Mouse (Mus musculus): ENCODE measurements at regions not wholly inside any gene's neighbourhood (a gene's known extent, or its start where the extent isn't known, plus 50 kb on each side); places are given as distances from the start of the nearest gene placed in this dataset.

- TF ChIP-seq CTCF (IDR thresholded peaks at IDR 0.05; ENCODE audit: control insufficient read depth, insufficient read depth, insufficient replicate concordance, low read depth, low read length), result no peak
- no peak for TF ChIP-seq POLR2A (IDR thresholded peaks at IDR 0.05; ENCODE audit: control insufficient read depth, low read depth, low read length)
- H3K4me3 ChIP-seq (ENCODE audit: control insufficient read depth, low read depth, low read length), result no peak overlapping the region
Measured at GRCm38 (mm10) chr3:148048247-148048646, 942.1 kb downstream of the Adgrl2 start.

GRCm38 (mm10) chr3:148032532-148032931, 957.8 kb downstream of the Adgrl2 start:
- Histone ChIP-seq H3K4me1 (ENCODE audit: control insufficient read depth, insufficient read depth, low read length) (no peaks in the 10 kb centered on the region), H3K4me3 (ENCODE audit: control insufficient read depth, low read depth, low read length) (no peak overlapping the region), H3K36me3 (ENCODE audit: control insufficient read depth, insufficient read depth, low read length) (no peaks in the 10 kb centered on the region), H3K27me3 (ENCODE audit: control insufficient read depth, insufficient read depth, low read length) (no peaks in the 10 kb centered on the region), H3K27ac (ENCODE audit: control insufficient read depth, insufficient read depth, low read depth, low read length) (no peak overlapping the region)
- TF ChIP-seq POLR2A (IDR thresholded peaks at IDR 0.05; ENCODE audit: control insufficient read depth, low read depth, low read length) (no peak), CTCF (IDR thresholded peaks at IDR 0.05; ENCODE audit: control insufficient read depth, insufficient read depth, insufficient replicate concordance, low read depth, low read length) (no peak)

More at GRCm38 (mm10) chr3:148048247-148048646, 942.1 kb downstream of the Adgrl2 start:
- Histone ChIP-seq H3K4me1 (ENCODE audit: control insufficient read depth, insufficient read depth, low read length) (no peaks in the 10 kb centered on the region), H3K27me3 (ENCODE audit: control insufficient read depth, insufficient read depth, low read length) (no peaks in the 10 kb centered on the region), H3K27ac (ENCODE audit: control insufficient read depth, insufficient read depth, low read depth, low read length) (no peak overlapping the region), H3K36me3 (ENCODE audit: control insufficient read depth, insufficient read depth, low read length) (no peaks in the 10 kb centered on the region)

DNA sequence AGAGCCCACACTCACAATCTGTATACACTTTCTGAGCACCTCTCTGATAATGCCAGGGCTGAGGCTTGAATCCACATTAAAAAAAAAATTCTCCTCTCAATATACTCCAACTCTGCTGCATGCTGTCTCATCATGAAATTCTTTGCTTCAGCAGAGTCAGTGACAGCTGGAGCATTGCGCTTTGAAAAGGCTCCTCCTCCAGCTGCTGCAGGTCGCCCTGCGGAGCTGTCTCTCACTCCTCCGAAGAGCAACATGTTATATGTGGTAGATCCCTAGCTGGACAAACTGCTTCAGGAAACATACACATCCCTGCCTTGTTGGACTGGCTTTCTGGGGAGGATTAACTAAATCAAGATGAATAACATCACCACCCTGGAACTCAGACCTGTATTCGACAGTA, 984.5 kb downstream of the Adgrl2 start:
- Histone ChIP-seq H3K36me3 (ENCODE audit: control insufficient read depth, insufficient read depth, low read length) (no peaks in the 10 kb centered on the region), H3K4me3 (ENCODE audit: control insufficient read depth, low read depth, low read length) (no peak overlapping the region), H3K27me3 (ENCODE audit: control insufficient read depth, insufficient read depth, low read length) (no peaks in the 10 kb centered on the region), H3K4me1 (ENCODE audit: control insufficient read depth, insufficient read depth, low read length) (no peaks in the 10 kb centered on the region), H3K27ac (ENCODE audit: control insufficient read depth, insufficient read depth, low read depth, low read length) (no peak overlapping the region)
- TF ChIP-seq CTCF (IDR thresholded peaks at IDR 0.05; ENCODE audit: control insufficient read depth, insufficient read depth, insufficient replicate concordance, low read depth, low read length) (no peak), POLR2A (IDR thresholded peaks at IDR 0.05; ENCODE audit: control insufficient read depth, low read depth, low read length) (no peak)

DNA sequence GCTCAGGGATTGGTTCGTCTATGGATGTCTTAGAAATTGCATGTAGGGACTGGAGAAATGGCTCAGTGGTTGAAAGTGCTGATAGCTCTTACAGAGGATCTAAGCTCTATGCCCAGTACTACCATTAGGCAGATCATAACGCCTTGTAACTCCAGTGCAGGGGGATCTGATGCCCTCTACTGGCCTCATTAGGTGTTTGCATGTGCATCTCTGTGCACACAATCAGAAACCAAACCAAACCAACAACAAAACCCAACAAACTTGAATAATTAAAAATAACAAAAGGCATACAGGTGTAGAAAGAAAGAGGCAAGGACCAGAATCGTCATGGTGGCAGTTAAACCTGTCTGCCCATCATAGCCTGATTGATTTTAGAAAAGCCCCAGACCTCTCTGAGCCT, 986.3 kb downstream of the Adgrl2 start:
- no peaks in the 10 kb centered on the region for H3K27me3 ChIP-seq (ENCODE audit: control insufficient read depth, insufficient read depth, low read length)
- no peak overlapping the region for H3K27ac ChIP-seq (ENCODE audit: control insufficient read depth, insufficient read depth, low read depth, low read length)
- no peaks in the 10 kb centered on the region for H3K36me3 ChIP-seq (ENCODE audit: control insufficient read depth, insufficient read depth, low read length)
- H3K4me3 ChIP-seq (ENCODE audit: control insufficient read depth, low read depth, low read length), result no peak overlapping the region
- no peaks in the 10 kb centered on the region for H3K4me1 ChIP-seq (ENCODE audit: control insufficient read depth, insufficient read depth, low read length)
- no peak for TF ChIP-seq CTCF (IDR thresholded peaks at IDR 0.05; ENCODE audit: control insufficient read depth, insufficient read depth, insufficient replicate concordance, low read depth, low read length)
- no peak for TF ChIP-seq POLR2A (IDR thresholded peaks at IDR 0.05; ENCODE audit: control insufficient read depth, low read depth, low read length)

DNA sequence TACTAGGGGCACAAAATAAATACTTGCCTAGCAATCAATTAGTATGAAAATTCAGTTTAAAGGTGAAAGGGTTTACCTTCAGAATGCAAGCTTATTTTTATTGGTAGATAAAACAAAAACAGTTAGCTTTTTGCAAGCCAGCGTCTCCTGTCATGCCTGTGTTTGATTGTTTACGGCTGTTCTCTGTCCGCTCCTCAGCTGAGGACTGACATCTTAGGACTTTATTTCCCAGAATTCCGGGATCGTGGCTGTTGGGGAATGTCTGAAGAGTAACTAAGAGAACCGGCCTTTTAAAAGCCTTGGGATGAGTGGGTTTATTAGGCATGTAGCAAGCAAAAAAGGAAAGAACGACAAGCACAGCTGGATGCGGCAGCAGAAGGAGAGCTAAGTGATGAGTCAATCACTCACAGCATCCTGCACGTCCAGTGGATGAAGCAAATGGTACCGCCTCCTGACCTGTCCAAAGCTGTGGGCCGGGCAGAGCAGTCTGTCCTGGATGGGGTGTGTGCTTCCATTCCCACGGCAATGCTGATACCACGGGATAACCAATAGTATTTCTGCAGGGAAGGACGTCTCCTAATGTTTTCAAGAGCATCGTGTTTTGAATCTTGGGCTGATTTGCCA, 990.9 kb downstream of the Adgrl2 start:
- Histone ChIP-seq H3K27ac (ENCODE audit: control insufficient read depth, insufficient read depth, low read depth, low read length) (no peak overlapping the region), H3K36me3 (ENCODE audit: control insufficient read depth, insufficient read depth, low read length) (no peaks in the 10 kb centered on the region), H3K27me3 (ENCODE audit: control insufficient read depth, insufficient read depth, low read length) (no peaks in the 10 kb centered on the region), H3K4me3 (ENCODE audit: control insufficient read depth, low read depth, low read length) (no peak overlapping the region), H3K4me1 (ENCODE audit: control insufficient read depth, insufficient read depth, low read length) (no peaks in the 10 kb centered on the region)
- no peak for TF ChIP-seq CTCF (IDR thresholded peaks at IDR 0.05; ENCODE audit: control insufficient read depth, insufficient read depth, insufficient replicate concordance, low read depth, low read length)
- TF ChIP-seq POLR2A (IDR thresholded peaks at IDR 0.05; ENCODE audit: control insufficient read depth, low read depth, low read length), result no peak

DNA sequence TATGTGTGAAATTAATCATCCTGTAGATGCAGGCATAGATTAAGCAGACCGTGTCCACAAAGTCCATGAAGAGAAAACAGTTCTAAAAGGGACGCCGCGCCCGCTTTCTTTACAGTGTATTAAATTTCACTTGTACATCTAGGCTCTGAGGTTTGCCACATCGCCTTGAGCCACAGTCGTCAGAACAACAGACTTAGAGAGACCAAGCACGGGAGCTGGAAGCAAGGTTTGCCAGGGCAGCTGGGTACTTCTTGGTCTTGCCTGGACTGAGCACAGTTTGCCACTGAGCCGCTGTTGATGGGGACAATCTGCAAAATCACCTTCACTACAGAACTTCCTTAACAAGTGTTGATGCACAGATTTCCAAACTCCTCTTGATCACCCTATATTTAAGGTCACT, 998.6 kb downstream of the Adgrl2 start:
- no peak overlapping the region for H3K4me3 ChIP-seq (ENCODE audit: control insufficient read depth, low read depth, low read length)
- H3K27me3 ChIP-seq (ENCODE audit: control insufficient read depth, insufficient read depth, low read length), result no peaks in the 10 kb centered on the region
- H3K36me3 ChIP-seq (ENCODE audit: control insufficient read depth, insufficient read depth, low read length), result no peaks in the 10 kb centered on the region
- H3K4me1 ChIP-seq (ENCODE audit: control insufficient read depth, insufficient read depth, low read length), result no peaks in the 10 kb centered on the region
- no peak for TF ChIP-seq POLR2A (IDR thresholded peaks at IDR 0.05; ENCODE audit: control insufficient read depth, low read depth, low read length)
- no peak for TF ChIP-seq CTCF (IDR thresholded peaks at IDR 0.05; ENCODE audit: control insufficient read depth, insufficient read depth, insufficient replicate concordance, low read depth, low read length)
- no peak overlapping the region for H3K27ac ChIP-seq (ENCODE audit: control insufficient read depth, insufficient read depth, low read depth, low read length)

DNA sequence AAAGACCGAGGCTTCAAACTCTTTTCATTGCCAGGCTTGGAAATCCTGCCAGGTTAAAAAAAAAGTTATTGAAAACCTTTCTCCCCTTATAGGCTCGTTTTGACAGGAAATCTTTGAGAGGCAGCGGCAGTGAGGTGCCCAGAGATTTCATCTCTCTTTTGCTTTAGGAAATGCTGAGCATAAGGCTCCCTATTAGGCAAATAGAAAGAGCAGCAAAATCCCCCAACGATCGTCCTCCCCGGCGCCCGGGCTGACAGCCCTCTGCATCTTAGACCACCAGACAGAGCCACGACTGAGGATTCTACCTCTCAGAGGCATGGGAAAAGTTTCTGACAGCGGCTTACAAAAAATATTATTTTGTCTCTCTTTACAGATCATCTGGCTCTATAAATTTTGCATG, 999.5 kb downstream of the Adgrl2 start:
- H3K36me3 ChIP-seq (ENCODE audit: control insufficient read depth, insufficient read depth, low read length), result no peaks in the 10 kb centered on the region
- no peak for TF ChIP-seq CTCF (IDR thresholded peaks at IDR 0.05; ENCODE audit: control insufficient read depth, insufficient read depth, insufficient replicate concordance, low read depth, low read length)
- H3K4me3 ChIP-seq (ENCODE audit: control insufficient read depth, low read depth, low read length), result no peak overlapping the region
- no peak overlapping the region for H3K27ac ChIP-seq (ENCODE audit: control insufficient read depth, insufficient read depth, low read depth, low read length)
- H3K27me3 ChIP-seq (ENCODE audit: control insufficient read depth, insufficient read depth, low read length), result no peaks in the 10 kb centered on the region
- no peaks in the 10 kb centered on the region for H3K4me1 ChIP-seq (ENCODE audit: control insufficient read depth, insufficient read depth, low read length)

DNA sequence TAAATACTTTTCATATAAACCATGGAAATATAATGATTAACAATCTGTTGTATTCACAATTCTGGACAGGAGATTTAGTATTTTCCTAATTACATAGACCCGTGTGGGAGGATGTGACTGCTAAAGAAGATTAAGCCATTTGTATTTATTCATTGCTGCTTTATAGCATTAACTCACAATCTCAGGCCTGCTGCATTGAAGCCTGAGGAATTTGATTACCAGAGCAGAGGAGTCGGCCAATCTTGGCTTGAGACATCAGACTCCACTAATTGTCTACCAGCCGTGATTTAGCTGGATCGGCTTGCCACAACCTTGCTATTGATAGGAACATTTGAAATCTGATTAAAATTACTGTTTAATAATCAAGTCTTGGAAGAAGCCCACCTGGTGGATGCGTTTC, 1007.5 kb downstream of the Adgrl2 start:
- TF ChIP-seq CTCF (IDR thresholded peaks at IDR 0.05; ENCODE audit: control insufficient read depth, insufficient read depth, insufficient replicate concordance, low read depth, low read length), result no peak
- no peak for TF ChIP-seq POLR2A (IDR thresholded peaks at IDR 0.05; ENCODE audit: control insufficient read depth, low read depth, low read length)

More for the DNA sequence above, 1007.5 kb downstream of the Adgrl2 start:
- Histone ChIP-seq H3K36me3 (ENCODE audit: control insufficient read depth, insufficient read depth, low read length) (no peaks in the 10 kb centered on the region), H3K27me3 (ENCODE audit: control insufficient read depth, insufficient read depth, low read length) (no peaks in the 10 kb centered on the region), H3K4me1 (ENCODE audit: control insufficient read depth, insufficient read depth, low read length) (no peaks in the 10 kb centered on the region), H3K27ac (ENCODE audit: control insufficient read depth, insufficient read depth, low read depth, low read length) (no peak overlapping the region), H3K4me3 (ENCODE audit: control insufficient read depth, low read depth, low read length) (no peak overlapping the region)

Measured in testis, adult 2 months (tissue).